Mouse (Mus musculus) megakaryocyte, embryonic 14.5 days (primary cell): ENCODE measurements at regions not wholly inside any gene's neighbourhood (a gene's known extent, or its start where the extent isn't known, plus 50 kb on each side); places are given as distances from the start of the nearest gene placed in this dataset.
A peak's percentile ranks its signal among the peaks of the same experiment; 100 is the strongest.

ENCODE experiments used
- H3K27me3 ChIP-seq: replicated peaks from 2 replicates; pipeline ENCODE3; 2012; ENCODE audit warnings: inconsistent platforms
- H3K36me3 ChIP-seq: replicated peaks from 2 replicates; pipeline ENCODE3; 2012; ENCODE audit warnings: low read length, inconsistent platforms, mixed read lengths
- H3K4me1 ChIP-seq: 2 replicates; pipeline ENCODE4 v1.6.1; 2012; ENCODE audit warnings: inconsistent platforms
- H3K4me3 ChIP-seq: replicated peaks from 2 replicates; pipeline ENCODE3; 2012; ENCODE audit warnings: moderate library complexity, mild to moderate bottlenecking, inconsistent platforms
- H3K9me3 ChIP-seq: 2 replicates; pipeline ENCODE4 v1.6.1; 2012; ENCODE audit warnings: inconsistent platforms
- FLI1 ChIP-seq: IDR thresholded peaks from 2 replicates; pipeline ENCODE4 v1.6.1; 2012; ENCODE audit warnings: low read length, inconsistent platforms, mixed read lengths
- GATA1 ChIP-seq: IDR thresholded peaks from 3 replicates; pipeline ENCODE4 v1.6.1; 2012; ENCODE audit warnings: mixed read lengths, low read length, inconsistent platforms, borderline replicate concordance

- Histone ChIP-seq H3K36me3 (no peaks in the 10 kb centered on the region), H3K4me1 (no peaks in the 10 kb centered on the region), H3K4me3 (no peak overlapping the region), H3K9me3 (peaks cover 45% of the 10 kb centered on the region), H3K27me3 (no peaks in the 10 kb centered on the region)
- no peak for TF ChIP-seq FLI1
- no peak for TF ChIP-seq GATA1
Observed at GRCm38 (mm10) chr12:107744822-107745221, 256.4 kb downstream of the 3110018I06Rik start.

- Histone ChIP-seq H3K27me3 (no peaks in the 10 kb centered on the region), H3K4me3 (no peak overlapping the region), H3K9me3 (peaks cover 55% of the 10 kb centered on the region), H3K36me3 (no peaks in the 10 kb centered on the region), H3K4me1 (no peaks in the 10 kb centered on the region)
- TF ChIP-seq GATA1 = no peak
- TF ChIP-seq FLI1 = no peak
Observed at GRCm38 (mm10) chr12:107748481-107749380, 254.7 kb downstream of the Bcl11b start.

GRCm38 (mm10) chr12:107749381-107750085 is 253.9 kb downstream of the Bcl11b start:
- Histone ChIP-seq H3K36me3 (no peaks in the 10 kb centered on the region), H3K4me1 (no peaks in the 10 kb centered on the region), H3K27me3 (no peaks in the 10 kb centered on the region), H3K9me3 (peaks cover 54% of the 10 kb centered on the region), H3K4me3 (no peak overlapping the region)
- TF ChIP-seq GATA1 (no peak), FLI1 (no peak)

GRCm38 (mm10) chr12:107750285-107750927 is 253.0 kb downstream of the Bcl11b start:
- no peak for TF ChIP-seq FLI1
- TF ChIP-seq GATA1 = no peak
- Histone ChIP-seq H3K36me3 (no peaks in the 10 kb centered on the region), H3K4me3 (no peak overlapping the region), H3K4me1 (no peaks in the 10 kb centered on the region), H3K9me3 (peaks cover 59% of the 10 kb centered on the region), H3K27me3 (no peaks in the 10 kb centered on the region)

- no peak for TF ChIP-seq FLI1
- TF ChIP-seq GATA1 = no peak
- Histone ChIP-seq H3K4me1 (no peaks in the 10 kb centered on the region), H3K36me3 (no peaks in the 10 kb centered on the region), H3K4me3 (no peak overlapping the region), H3K9me3 (peaks cover 68% of the 10 kb centered on the region), H3K27me3 (no peaks in the 10 kb centered on the region)
Observed at GRCm38 (mm10) chr12:107752126-107752525, 251.3 kb downstream of the Bcl11b start.

- Histone ChIP-seq H3K4me3 (no peak overlapping the region), H3K27me3 (no peaks in the 10 kb centered on the region), H3K36me3 (no peaks in the 10 kb centered on the region), H3K9me3 (peaks cover 69% of the 10 kb centered on the region), H3K4me1 (no peaks in the 10 kb centered on the region)
- no peak for TF ChIP-seq GATA1
- TF ChIP-seq FLI1 = no peak
Observed at GRCm38 (mm10) chr12:107752587-107752986, 250.8 kb downstream of the Bcl11b start.

GRCm38 (mm10) chr12:107753022-107753421 is 250.4 kb downstream of the Bcl11b start:
- Histone ChIP-seq H3K27me3 (no peaks in the 10 kb centered on the region), H3K4me3 (no peak overlapping the region), H3K4me1 (no peaks in the 10 kb centered on the region), H3K36me3 (no peaks in the 10 kb centered on the region), H3K9me3 (peaks cover 69% of the 10 kb centered on the region)
- TF ChIP-seq GATA1 (no peak), FLI1 (no peak)

GRCm38 (mm10) chr12:107753536-107753935 is 249.9 kb downstream of the Bcl11b start:
- H3K36me3 ChIP-seq = no peaks in the 10 kb centered on the region
- no peak overlapping the region for H3K4me3 ChIP-seq
- TF ChIP-seq FLI1 (no peak), GATA1 (no peak)
- H3K27me3 ChIP-seq = no peaks in the 10 kb centered on the region
- no peaks in the 10 kb centered on the region for H3K4me1 ChIP-seq
- H3K9me3 ChIP-seq = peaks cover 69% of the 10 kb centered on the region

- Histone ChIP-seq H3K4me3 (peak overlapping the region; percentile 57), H3K36me3 (no peaks in the 10 kb centered on the region), H3K27me3 (no peaks in the 10 kb centered on the region), H3K9me3 (peaks cover 74% of the 10 kb centered on the region), H3K4me1 (no peaks in the 10 kb centered on the region)
- TF ChIP-seq GATA1 = no peak
- no peak for TF ChIP-seq FLI1
Observed at GRCm38 (mm10) chr12:107754885-107755284, 248.5 kb downstream of the Bcl11b start.
